Mouse (Mus musculus): Measurements from ENCODE around the gene Epb41l1. TPM values are rescaled to one million over a fixed set of nuclear protein-coding genes. Genes with fewer than 3 reads are reported as not detected.
A peak's percentile ranks its signal among the peaks of the same experiment; 100 is the strongest.

The Epb41l1 gene
- polyA plus RNA-seq, 1 experiment from 2014 or later: 2.1 TPM

GRCm38 (mm10) chr2:156432086-156432485 is 11.4 kb downstream of the Epb41l1 start:
- Histone ChIP-seq H3K27ac (ENCODE audit: low read length) (peak overlapping the region; percentile 94), H3K36me3 (ENCODE audit: control insufficient read depth, insufficient read depth, low read length) (no peaks in the 10 kb centered on the region), H3K9me3 (ENCODE audit: control insufficient read depth, low read length) (no peaks in the 10 kb centered on the region), H3K27me3 (ENCODE audit: control insufficient read depth, insufficient read depth, low read depth, low read length) (no peaks in the 10 kb centered on the region), H3K4me3 (ENCODE audit: low read length) (no peak overlapping the region), H3K9ac (ENCODE audit: low read length) (no peak overlapping the region), H3K4me2 (ENCODE audit: low read depth, low read length) (no peak overlapping the region), H3K4me1 (replicated peaks; ENCODE audit: control insufficient read depth, insufficient read depth, low read length) (peaks cover 19% of the 10 kb centered on the region)
- ATAC-seq (ENCODE audit: low read depth): peak; percentile 23; the same call in 1 of the 2 replicates
- 62% methylated on average over 3 of the region's 3 CpGs for WGBS

GRCm38 (mm10) chr2:156432874-156433868 is 12.5 kb downstream of the Epb41l1 start:
- H3K9me3 ChIP-seq (ENCODE audit: control insufficient read depth, low read length): no peaks in the 10 kb centered on the region
- H3K9ac ChIP-seq (ENCODE audit: low read length): peak overlapping the region; percentile 32; the same call in 1 of the 2 replicates
- no peaks in the 10 kb centered on the region for H3K27me3 ChIP-seq (ENCODE audit: control insufficient read depth, insufficient read depth, low read depth, low read length)
- peaks cover 19% of the 10 kb centered on the region for H3K4me1 ChIP-seq (replicated peaks; ENCODE audit: control insufficient read depth, insufficient read depth, low read length)
- peak; percentile 72 for ATAC-seq (ENCODE audit: low read depth)
- 33% methylated on average over 9 of the region's 9 CpGs for WGBS
- H3K4me2 ChIP-seq (ENCODE audit: low read depth, low read length): peak overlapping the region; percentile 4
- H3K27ac ChIP-seq (ENCODE audit: low read length): peak overlapping the region; percentile 94
- H3K4me3 ChIP-seq (ENCODE audit: low read length): no peak overlapping the region
- no peaks in the 10 kb centered on the region for H3K36me3 ChIP-seq (ENCODE audit: control insufficient read depth, insufficient read depth, low read length)

- Histone ChIP-seq H3K4me3 (ENCODE audit: low read length) (no peak overlapping the region), H3K27me3 (ENCODE audit: control insufficient read depth, insufficient read depth, low read depth, low read length) (no peaks in the 10 kb centered on the region), H3K4me1 (replicated peaks; ENCODE audit: control insufficient read depth, insufficient read depth, low read length) (peaks cover 17% of the 10 kb centered on the region), H3K27ac (ENCODE audit: low read length) (no peak overlapping the region), H3K9me3 (ENCODE audit: control insufficient read depth, low read length) (no peaks in the 10 kb centered on the region), H3K4me2 (ENCODE audit: low read depth, low read length) (no peak overlapping the region), H3K36me3 (ENCODE audit: control insufficient read depth, insufficient read depth, low read length) (no peaks in the 10 kb centered on the region), H3K9ac (ENCODE audit: low read length) (no peak overlapping the region)
- WGBS: 84% methylated on average over 11 of the region's 11 CpGs
- ATAC-seq (ENCODE audit: low read depth): no peak
These were observed 16.9 kb downstream of the Epb41l1 start for GRCm38 (mm10) chr2:156437637-156438036.

DNA sequence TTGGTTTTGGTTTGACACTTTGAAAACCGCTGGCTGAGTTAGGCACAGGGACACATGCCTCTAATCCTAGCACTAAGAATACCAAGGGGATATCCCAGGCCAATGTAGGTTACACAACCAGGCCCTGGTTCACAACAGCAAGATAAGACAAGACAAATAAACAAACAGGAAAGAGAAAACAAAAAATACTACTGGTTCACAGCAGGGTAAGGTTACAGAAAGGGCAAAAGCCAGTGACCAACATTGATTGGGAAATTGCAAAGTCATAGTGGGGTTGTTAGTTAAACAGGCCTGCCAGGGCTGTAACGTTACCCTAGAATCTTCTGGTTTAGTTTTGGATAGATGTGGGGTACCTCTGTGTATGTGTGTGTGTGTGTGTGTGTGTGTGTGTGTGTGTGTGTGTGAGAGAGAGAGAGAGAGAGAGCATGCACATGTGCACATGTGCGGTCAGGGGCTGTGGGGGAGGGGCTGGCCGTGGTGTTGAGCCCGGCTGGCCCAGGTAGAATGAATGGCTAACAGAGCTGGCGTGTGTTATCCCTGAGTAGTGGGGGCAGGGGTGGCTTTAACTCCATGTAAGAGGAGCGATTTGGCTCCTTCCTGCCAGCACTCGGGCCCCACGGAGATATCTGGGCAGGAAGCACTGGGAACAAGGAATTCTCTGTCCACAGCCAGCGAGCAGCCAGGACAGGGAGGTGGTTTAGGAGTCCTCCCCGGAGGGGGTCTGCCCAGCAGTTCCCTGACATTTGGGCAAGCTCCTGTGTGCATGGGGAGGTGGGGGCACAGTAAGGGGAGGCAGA is 19.2 kb downstream of the Epb41l1 start:
- 16% methylated on average over 11 of the region's 11 CpGs for WGBS
- no peak overlapping the region; the same call in 1 of the 2 replicates for H3K9ac ChIP-seq (ENCODE audit: low read length)
- peaks cover 10% of the 10 kb centered on the region for H3K4me1 ChIP-seq (replicated peaks; ENCODE audit: control insufficient read depth, insufficient read depth, low read length)
- no peaks in the 10 kb centered on the region for H3K36me3 ChIP-seq (ENCODE audit: control insufficient read depth, insufficient read depth, low read length)
- no peak overlapping the region for H3K4me2 ChIP-seq (ENCODE audit: low read depth, low read length)
- no peaks in the 10 kb centered on the region for H3K27me3 ChIP-seq (ENCODE audit: control insufficient read depth, insufficient read depth, low read depth, low read length)
- peak overlapping the region; percentile 62 for H3K27ac ChIP-seq (ENCODE audit: low read length)
- H3K4me3 ChIP-seq (ENCODE audit: low read length): no peak overlapping the region
- peak; percentile 71 for ATAC-seq (ENCODE audit: low read depth)
- no peaks in the 10 kb centered on the region for H3K9me3 ChIP-seq (ENCODE audit: control insufficient read depth, low read length)

DNA sequence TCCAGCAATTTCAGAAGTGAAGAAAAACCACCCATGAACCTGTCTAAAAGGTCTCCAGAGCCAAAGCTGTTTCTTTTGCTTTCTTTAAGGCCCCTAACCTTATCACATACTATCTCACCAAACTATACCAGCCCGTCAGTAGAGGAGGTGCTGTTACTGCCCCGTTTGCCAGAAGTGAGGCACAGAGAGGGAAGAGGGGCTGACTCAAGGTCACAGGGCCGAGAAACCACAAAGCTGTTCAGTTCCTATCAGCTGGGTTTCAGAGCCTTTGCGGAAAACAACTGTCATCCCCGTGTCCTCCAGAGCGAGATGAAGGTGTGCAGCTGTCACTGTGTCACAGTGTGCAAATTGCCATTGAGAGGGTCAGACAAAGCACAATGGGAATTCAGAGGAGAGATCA is 21.2 kb downstream of the Epb41l1 start:
- 32% methylated on average over 6 of the region's 6 CpGs for WGBS
- H3K27me3 ChIP-seq (ENCODE audit: control insufficient read depth, insufficient read depth, low read depth, low read length): no peaks in the 10 kb centered on the region
- no peaks in the 10 kb centered on the region for H3K9me3 ChIP-seq (ENCODE audit: control insufficient read depth, low read length)
- H3K4me1 ChIP-seq (replicated peaks; ENCODE audit: control insufficient read depth, insufficient read depth, low read length): peaks cover 21% of the 10 kb centered on the region
- no peak overlapping the region for H3K27ac ChIP-seq (ENCODE audit: low read length)
- ATAC-seq (ENCODE audit: low read depth): no peak
- no peak overlapping the region for H3K4me3 ChIP-seq (ENCODE audit: low read length)
- no peak overlapping the region for H3K4me2 ChIP-seq (ENCODE audit: low read depth, low read length)
- 0 out of 2 replicates have a peak, but pooled peaks cover 5% of the 10 kb centered on the region for H3K36me3 ChIP-seq (ENCODE audit: control insufficient read depth, insufficient read depth, low read length)
- no peak overlapping the region for H3K9ac ChIP-seq (ENCODE audit: low read length)

- no peaks in the 10 kb centered on the region for H3K9me3 ChIP-seq (ENCODE audit: control insufficient read depth, low read length)
- 58% methylated on average over 1 of the region's 1 CpGs for WGBS
- H3K36me3 ChIP-seq (ENCODE audit: control insufficient read depth, insufficient read depth, low read length): 0 out of 2 replicates have a peak, but pooled peaks cover 5% of the 10 kb centered on the region
- no peak overlapping the region for H3K4me2 ChIP-seq (ENCODE audit: low read depth, low read length)
- H3K4me3 ChIP-seq (ENCODE audit: low read length): no peak overlapping the region
- H3K27me3 ChIP-seq (ENCODE audit: control insufficient read depth, insufficient read depth, low read depth, low read length): no peaks in the 10 kb centered on the region
- no peak overlapping the region for H3K9ac ChIP-seq (ENCODE audit: low read length)
- ATAC-seq (ENCODE audit: low read depth): no peak
- H3K27ac ChIP-seq (ENCODE audit: low read length): no peak overlapping the region
- peaks cover 26% of the 10 kb centered on the region for H3K4me1 ChIP-seq (replicated peaks; ENCODE audit: control insufficient read depth, insufficient read depth, low read length)
These were observed 22.6 kb downstream of the Epb41l1 start for GRCm38 (mm10) chr2:156443323-156443722.

GRCm38 (mm10) chr2:156446489-156447035 is 25.9 kb downstream of the Epb41l1 start:
- H3K9ac ChIP-seq (ENCODE audit: low read length): peak overlapping the region; percentile 18; the same call in 1 of the 2 replicates
- no peak overlapping the region for H3K4me3 ChIP-seq (ENCODE audit: low read length)
- peak; percentile 47 for ATAC-seq (ENCODE audit: low read depth)
- H3K9me3 ChIP-seq (ENCODE audit: control insufficient read depth, low read length): no peaks in the 10 kb centered on the region
- WGBS: 44% methylated on average over 9 of the region's 9 CpGs
- H3K27ac ChIP-seq (ENCODE audit: low read length): peak overlapping the region; percentile 93
- H3K27me3 ChIP-seq (ENCODE audit: control insufficient read depth, insufficient read depth, low read depth, low read length): no peaks in the 10 kb centered on the region
- 0 out of 2 replicates have a peak, but pooled peaks cover 5% of the 10 kb centered on the region for H3K36me3 ChIP-seq (ENCODE audit: control insufficient read depth, insufficient read depth, low read length)
- peak overlapping the region; percentile 19 for H3K4me2 ChIP-seq (ENCODE audit: low read depth, low read length)
- H3K4me1 ChIP-seq (replicated peaks; ENCODE audit: control insufficient read depth, insufficient read depth, low read length): peaks cover 18% of the 10 kb centered on the region

DNA sequence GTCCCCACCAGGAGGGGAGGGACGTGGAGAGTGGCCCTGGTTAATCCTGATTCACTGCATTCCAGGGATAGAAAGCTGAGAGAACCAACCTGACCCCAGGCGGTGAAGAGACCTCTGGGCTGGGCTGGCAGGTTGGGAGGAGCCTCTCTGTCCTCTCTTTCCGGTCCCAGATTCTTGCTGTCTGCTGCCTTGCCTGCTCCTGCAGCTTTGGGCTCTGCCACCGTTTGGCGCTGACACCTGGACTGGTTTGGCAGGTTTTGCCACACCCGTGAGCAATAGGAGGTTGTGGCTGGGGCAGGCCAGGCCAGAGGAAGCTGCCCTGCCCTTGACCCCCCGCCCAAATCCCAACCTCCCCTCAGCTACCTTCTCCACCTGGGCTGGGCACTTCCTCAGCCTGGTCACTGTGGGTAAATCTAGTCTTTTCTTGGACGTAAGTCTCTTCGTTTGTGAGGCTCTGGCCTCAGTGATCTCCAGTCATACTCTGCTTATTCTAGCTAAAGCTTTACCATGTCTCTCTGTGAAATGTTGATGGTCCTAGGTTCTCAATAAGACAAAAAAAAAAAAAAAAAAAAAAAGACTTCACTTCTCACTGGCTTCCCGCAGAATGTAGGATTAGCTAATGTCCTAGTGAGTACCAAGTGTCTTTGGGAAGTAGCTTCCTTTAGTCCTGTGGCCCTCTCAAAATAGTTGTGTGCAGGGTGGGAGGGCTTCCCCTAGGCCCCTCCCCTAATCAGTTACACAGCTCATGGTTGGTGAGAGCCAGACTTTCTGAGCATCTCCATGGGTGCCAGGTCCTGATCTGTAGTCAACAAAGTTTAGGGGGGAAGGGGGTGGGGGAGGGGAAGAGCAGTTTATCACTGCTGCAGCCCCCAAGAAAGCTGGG is 26.9 kb downstream of the Epb41l1 start:
- Histone ChIP-seq H3K27me3 (ENCODE audit: control insufficient read depth, insufficient read depth, low read depth, low read length) (no peaks in the 10 kb centered on the region), H3K36me3 (ENCODE audit: control insufficient read depth, insufficient read depth, low read length) (0 out of 2 replicates have a peak, but pooled peaks cover 5% of the 10 kb centered on the region), H3K4me1 (replicated peaks; ENCODE audit: control insufficient read depth, insufficient read depth, low read length) (peaks cover 18% of the 10 kb centered on the region), H3K27ac (ENCODE audit: low read length) (peak overlapping the region; percentile 93), H3K9me3 (ENCODE audit: control insufficient read depth, low read length) (no peaks in the 10 kb centered on the region), H3K4me2 (ENCODE audit: low read depth, low read length) (peak overlapping the region; percentile 19; the same call in 1 of the 2 replicates), H3K9ac (ENCODE audit: low read length) (no peak overlapping the region), H3K4me3 (ENCODE audit: low read length) (no peak overlapping the region)
- WGBS: 10% methylated on average over 10 of the region's 10 CpGs
- ATAC-seq (ENCODE audit: low read depth): peak; percentile 91
